In the genomic region with DNA sequence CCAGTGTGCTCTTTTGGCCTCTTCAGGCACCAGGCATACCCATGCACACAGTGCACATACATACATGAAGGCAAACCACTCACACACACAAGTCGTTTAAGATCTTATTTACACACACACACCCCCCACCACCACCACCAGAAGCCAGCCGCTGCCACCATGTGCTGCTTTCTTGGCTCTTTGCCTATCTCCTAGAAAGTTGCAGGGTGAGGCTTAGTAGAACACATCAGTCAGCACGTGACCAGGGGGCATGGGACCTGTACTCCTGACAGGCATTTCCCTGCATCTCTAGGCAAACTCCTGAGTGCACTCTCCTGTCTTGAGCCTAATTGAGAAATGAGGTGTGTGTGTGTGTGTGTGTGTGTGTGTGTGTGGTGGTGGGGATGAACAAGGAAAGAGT, we compare ENCODE assay signal across 22 mouse cellular contexts. TPM values are rescaled to one million over a fixed set of nuclear protein-coding genes. Genes with fewer than 3 reads are reported as not detected.
DNase-seq lines count a peak whose midpoint lies in the region; ATAC-seq and TF ChIP-seq lines count a peak whose summit lies in the region.
"Had no signal": no experiment of that assay in that cellular context is flagged by ENCODE, and none has a peak within 500 bp of the region (broad histone marks: within the 10 kb centered on the region; RNA-seq: fewer than 3 reads in every experiment).

No protein-coding gene starts in this region.

- no peak overlapping the region for H3K9ac ChIP-seq in heart, postnatal 0 days (replicated peaks; ENCODE audit: low read depth, low read length)
- H3K9ac ChIP-seq: embryonic facial prominence, embryonic 15.5 days; forebrain, embryonic 12.5 days; heart, embryonic 15.5 days; hindbrain, embryonic 12.5 days; neural tube, embryonic 13.5 days had no signal

- H3K4me3 ChIP-seq in heart, postnatal 0 days (ENCODE audit: low read depth, low read length) = no peak overlapping the region
- no peak overlapping the region for H3K4me3 ChIP-seq in G1E (ENCODE audit: low read depth, low read length)
- no peak overlapping the region for H3K4me3 ChIP-seq in embryonic facial prominence, embryonic 10.5 days
- H3K4me3 ChIP-seq: embryonic facial prominence, embryonic 15.5 days; forebrain, embryonic 12.5 days; heart, embryonic 15.5 days; hindbrain, embryonic 12.5 days; neural tube, embryonic 13.5 days had no signal

- WGBS in heart, postnatal 0 days = 26% methylated on average over 3 of the region's 3 CpGs
- 77% methylated on average over 3 of the region's 3 CpGs for WGBS in embryonic facial prominence, embryonic 10.5 days

- intact Hi-C loops in heart, postnatal 25 days (cut with DNase I) = loop anchor here (5.0 kb wide), 1 partner anchor 1118 kb away; no protein-coding TSS in a partner anchor

- no peak for TF ChIP-seq CTCF in heart, postnatal 0 days (IDR thresholded peaks at IDR 0.05; ENCODE audit: low read depth)
- TF ChIP-seq CTCF in G1E (IDR thresholded peaks at IDR 0.05; ENCODE audit: low read depth, low read length) = no peak

- no peak overlapping the region for H3K4me2 ChIP-seq in heart, postnatal 0 days (ENCODE audit: low read depth, low read length)
- H3K4me2 ChIP-seq: embryonic facial prominence, embryonic 15.5 days; forebrain, embryonic 12.5 days; heart, embryonic 15.5 days; hindbrain, embryonic 12.5 days; midbrain, embryonic 11.5 days; neural tube, embryonic 13.5 days had no signal

- no peaks in the 10 kb centered on the region; the same call in 1 of the 2 replicates for H3K36me3 ChIP-seq in heart, postnatal 0 days (replicated peaks; ENCODE audit: control insufficient read depth, insufficient read depth, low read length)
- peaks cover 40% of the 10 kb centered on the region for H3K36me3 ChIP-seq in G1E (replicated peaks)
- peaks cover 15% of the 10 kb centered on the region for H3K36me3 ChIP-seq in embryonic facial prominence, embryonic 10.5 days (replicated peaks)
- H3K36me3 ChIP-seq: heart, embryonic 15.5 days had no signal

- peak; percentile 59 for DNase-seq in heart, postnatal 0 days (ENCODE audit: low spot score)
- DNase-seq in heart, postnatal 25 days (ENCODE audit: low spot score) = no peak
- peak; percentile 47 for DNase-seq in G1E (ENCODE audit: low spot score)
- DNase-seq in embryonic facial prominence, embryonic 10.5 days (ENCODE audit: low spot score) = no peak
- DNase-seq in kidney, postnatal 14 days = no peak
- DNase-seq in gastrocnemius, postnatal 25 days = no peak
- DNase-seq: adrenal gland, postnatal 14 days; cerebellum, adult 11 months; heart, adult 18-20 months; kidney, postnatal 4 days; layer of hippocampus, adult 9-11 months; lung, adult 2 months; lung, postnatal 4 days had no signal

- no peak for TF ChIP-seq EP300 in heart, postnatal 0 days (IDR thresholded peaks at IDR 0.05; ENCODE audit: low read depth)

- no peaks in the 10 kb centered on the region for H3K9me3 ChIP-seq in heart, postnatal 0 days (replicated peaks; ENCODE audit: control insufficient read depth, low read length)
- no peaks in the 10 kb centered on the region for H3K9me3 ChIP-seq in G1E (replicated peaks)
- no peaks in the 10 kb centered on the region for H3K9me3 ChIP-seq in embryonic facial prominence, embryonic 10.5 days
- H3K9me3 ChIP-seq: embryonic facial prominence, embryonic 15.5 days; forebrain, embryonic 12.5 days; heart, embryonic 15.5 days; hindbrain, embryonic 12.5 days; neural tube, embryonic 13.5 days had no signal

- H3K27ac ChIP-seq in heart, postnatal 0 days (ENCODE audit: low read depth) = no peak overlapping the region
- no peak overlapping the region for H3K27ac ChIP-seq in embryonic facial prominence, embryonic 10.5 days (replicated peaks)
- H3K27ac ChIP-seq: embryonic facial prominence, embryonic 15.5 days; forebrain, embryonic 12.5 days; heart, embryonic 15.5 days; hindbrain, embryonic 12.5 days; neural tube, embryonic 13.5 days had no signal

- H3K4me1 ChIP-seq in heart, postnatal 0 days (ENCODE audit: control insufficient read depth, insufficient read depth) = peaks cover 3% of the 10 kb centered on the region; the same call in 1 of the 2 replicates
- peaks cover 22% of the 10 kb centered on the region for H3K4me1 ChIP-seq in G1E (ENCODE audit: insufficient read depth, low read depth, low read length)
- no peaks in the 10 kb centered on the region; the same call in 1 of the 2 replicates for H3K4me1 ChIP-seq in embryonic facial prominence, embryonic 10.5 days

- no peaks in the 10 kb centered on the region for H3K27me3 ChIP-seq in heart, postnatal 0 days (ENCODE audit: control insufficient read depth, insufficient read depth, low read length)
- peaks cover 3% of the 10 kb centered on the region; the same call in 1 of the 2 replicates for H3K27me3 ChIP-seq in G1E (ENCODE audit: insufficient read depth, low read length)
- peaks cover 4% of the 10 kb centered on the region for H3K27me3 ChIP-seq in embryonic facial prominence, embryonic 10.5 days (replicated peaks; ENCODE audit: low read depth, poor library complexity, severe bottlenecking)
- H3K27me3 ChIP-seq: embryonic facial prominence, embryonic 15.5 days; hindbrain, embryonic 12.5 days; neural tube, embryonic 13.5 days had no signal

- peak; percentile 30 for ATAC-seq in heart, postnatal 0 days (ENCODE audit: insufficient read depth, low read depth)
- no peak for ATAC-seq in G1E (ENCODE audit: extremely low read depth, insufficient number of reproducible peaks, low FRiP score, poor library complexity, severe bottlenecking)
- ATAC-seq in common myeloid progenitor, adult 5-6 weeks (replicated peaks; ENCODE audit: low read depth, poor library complexity, severe bottlenecking) = peak; percentile 19
- ATAC-seq in megakaryocyte-erythroid progenitor cell, adult 5-6 weeks (replicated peaks; ENCODE audit: low FRiP score, low TSS enrichment, poor library complexity, severe bottlenecking) = peak; percentile 67

RNA-seq across cellular contexts. Expression of gene Tmem121b, which starts 8.6 kb away (rescaled TPM):
- not detected in 2 replicates for total RNA-seq in heart, postnatal 0 days (2014; rRNA removed; ENCODE audit: low replicate concordance)
- polyA plus RNA-seq in heart, postnatal 0 days (2015; fragmentation: Nextera tagmentation; extraction: Ambion mirVana) = not detected in 2 replicates
- not detected for total RNA-seq in heart, postnatal 25 days (2021)
- not detected in 2 replicates for total RNA-seq in G1E (2014; fragmentation: Nextera tagmentation)
- 0.05 and 0.06 TPM in 2 replicates for total RNA-seq in G1E (2017)
- not detected in 2 replicates for polyA plus RNA-seq in G1E (2012)
- total RNA-seq in common myeloid progenitor, adult 5-6 weeks (2017) = 0.53 and 0.73 TPM in 2 replicates
- not detected in 2 replicates for total RNA-seq in megakaryocyte-erythroid progenitor cell, adult 5-6 weeks (2014; fragmentation: Nextera tagmentation)
- total RNA-seq in megakaryocyte-erythroid progenitor cell, adult 5-6 weeks (2017) = not detected in 2 replicates
- polyA plus RNA-seq in embryonic facial prominence, embryonic 10.5 days (2016; fragmentation: Nextera tagmentation; extraction: Ambion mirVana) = 0.18 and 0.25 TPM in 2 replicates
- not detected for total RNA-seq in gastrocnemius, postnatal 25 days (2021)
- total RNA-seq: gastrocnemius, adult 8-10 months; heart, adult 18-20 months had no signal
- polyA plus RNA-seq: heart, embryonic 15.5 days had no signal

RNA-seq across cellular contexts. Expression of gene Il17ra, which starts 22.0 kb away (rescaled TPM):
- 3.5 and 6.5 TPM in 2 replicates for total RNA-seq in heart, postnatal 0 days (2014; rRNA removed; ENCODE audit: low replicate concordance)
- polyA plus RNA-seq in heart, postnatal 0 days (2015; fragmentation: Nextera tagmentation; extraction: Ambion mirVana) = 1.4 and 1.9 TPM in 2 replicates
- 1 to 10 TPM; 2.4 to 3.0 TPM for total RNA-seq in heart, postnatal 25 days (2021)
- 4.4 and 7.1 TPM in 2 replicates for total RNA-seq in G1E (2014; fragmentation: Nextera tagmentation)
- 6.0 and 6.3 TPM in 2 replicates for total RNA-seq in G1E (2017)
- 10.3 and 10.7 TPM in 2 replicates for polyA plus RNA-seq in G1E (2012)
- 29.6 and 31.8 TPM in 2 replicates for total RNA-seq in common myeloid progenitor, adult 5-6 weeks (2017)
- 34.5 and 40.8 TPM in 2 replicates for total RNA-seq in megakaryocyte-erythroid progenitor cell, adult 5-6 weeks (2014; fragmentation: Nextera tagmentation)
- total RNA-seq in megakaryocyte-erythroid progenitor cell, adult 5-6 weeks (2017) = 30.4 and 45.9 TPM in 2 replicates
- polyA plus RNA-seq in embryonic facial prominence, embryonic 10.5 days (2016; fragmentation: Nextera tagmentation; extraction: Ambion mirVana) = 3.1 and 3.7 TPM in 2 replicates
- total RNA-seq in gastrocnemius, postnatal 25 days (2021) = 1 to 10 TPM; 1.2 to 1.4 TPM

RNA-seq across cellular contexts. Expression of gene Hdhd5, which starts 46.1 kb away (rescaled TPM):
- 25.7 and 26.6 TPM in 2 replicates for total RNA-seq in heart, postnatal 0 days (2014; rRNA removed; ENCODE audit: low replicate concordance)
- 10.9 and 11.3 TPM in 2 replicates for polyA plus RNA-seq in heart, postnatal 0 days (2015; fragmentation: Nextera tagmentation; extraction: Ambion mirVana)
- 10 to 100 TPM; 19.6 to 21.5 TPM for total RNA-seq in heart, postnatal 25 days (2021)
- 10.0 and 11.9 TPM in 2 replicates for total RNA-seq in G1E (2014; fragmentation: Nextera tagmentation)
- total RNA-seq in G1E (2017) = 12.8 and 15.5 TPM in 2 replicates
- polyA plus RNA-seq in G1E (2012) = 10.2 and 10.5 TPM in 2 replicates
- 11.6 and 15.0 TPM in 2 replicates for total RNA-seq in common myeloid progenitor, adult 5-6 weeks (2017)
- total RNA-seq in megakaryocyte-erythroid progenitor cell, adult 5-6 weeks (2014; fragmentation: Nextera tagmentation) = 18.5 and 24.8 TPM in 2 replicates
- total RNA-seq in megakaryocyte-erythroid progenitor cell, adult 5-6 weeks (2017) = 10.1 and 18.1 TPM in 2 replicates
- polyA plus RNA-seq in embryonic facial prominence, embryonic 10.5 days (2016; fragmentation: Nextera tagmentation; extraction: Ambion mirVana) = 22.9 and 24.0 TPM in 2 replicates
- total RNA-seq in gastrocnemius, postnatal 25 days (2021) = 10 to 100 TPM; 24.7 to 27.2 TPM

Comparison
In these comparisons a context has a peak if more than half of its experiments do, and no peak if none do; other contexts are left out.
1. DNase-seq: peak in heart, postnatal 0 days (single experiment) and G1E (single experiment); none in heart, postnatal 25 days (single experiment), embryonic facial prominence, embryonic 10.5 days (single experiment), kidney, postnatal 14 days (single experiment) and gastrocnemius, postnatal 25 days (single experiment).